Mouse (Mus musculus) skeletal muscle tissue, adult 2 months (tissue): ENCODE measurements around the gene Slc38a3.
A peak's percentile ranks its signal among the peaks of the same experiment; 100 is the strongest.

ENCODE experiments used
- DNase-seq: peaks from one replicate; pipeline ENCODE4 v3.0.0-alpha.2; 2012; ENCODE audit warnings: low read depth, low spot score

Slc38a3 gene

GRCm38 (mm10) chr9:107669480-107669945, at the start of gene Slc38a3:
TSS of gene Slc38a3 (minus strand) at chr9:107669530.
- DNase-seq: no peak

- no peak for DNase-seq
Observed at GRCm38 (mm10) chr9:107716951-107717350, 47.6 kb upstream of the Slc38a3 start.

GRCm38 (mm10) chr9:107715632-107716031, 46.3 kb upstream of the Slc38a3 start:
- no peak for DNase-seq

- peak; percentile 27 for DNase-seq
Observed at GRCm38 (mm10) chr9:107714221-107714952, 45.1 kb upstream of the Slc38a3 start.

GRCm38 (mm10) chr9:107709697-107710483, 40.6 kb upstream of the Slc38a3 start, which contains the start of gene Sema3f:
TSS of gene Sema3f (minus strand) at chr9:107710475.
- DNase-seq: peak; percentile 52

- no peak for DNase-seq
Observed at GRCm38 (mm10) chr9:107709096-107709696, 39.9 kb upstream of the Slc38a3 start.

- DNase-seq: no peak
Observed at GRCm38 (mm10) chr9:107708439-107709095, 39.2 kb upstream of the Slc38a3 start.

GRCm38 (mm10) chr9:107707701-107708438, 38.5 kb upstream of the Slc38a3 start:
- DNase-seq: no peak

- no peak for DNase-seq
Observed at GRCm38 (mm10) chr9:107706781-107707211, 37.5 kb upstream of the Slc38a3 start.

GRCm38 (mm10) chr9:107703337-107704122, 34.2 kb upstream of the Slc38a3 start:
- peak; percentile 66 for DNase-seq

GRCm38 (mm10) chr9:107702606-107703185, 33.4 kb upstream of the Slc38a3 start:
- no peak for DNase-seq

GRCm38 (mm10) chr9:107701594-107701993, 32.3 kb upstream of the Slc38a3 start:
- peak; percentile 71 for DNase-seq

GRCm38 (mm10) chr9:107700114-107700571, 30.8 kb upstream of the Slc38a3 start:
- no peak for DNase-seq

- DNase-seq: no peak
Observed at GRCm38 (mm10) chr9:107699376-107699980, 30.1 kb upstream of the Slc38a3 start.

- DNase-seq: no peak
Observed at GRCm38 (mm10) chr9:107698611-107699190, 29.4 kb upstream of the Slc38a3 start.

GRCm38 (mm10) chr9:107697811-107698521, 28.6 kb upstream of the Slc38a3 start:
- DNase-seq: no peak

GRCm38 (mm10) chr9:107696845-107697610, 27.7 kb upstream of the Slc38a3 start:
- DNase-seq: no peak
